Mouse (Mus musculus): Measurements from ENCODE around the gene Mybpc2. TPM values are rescaled to one million over a fixed set of nuclear protein-coding genes. Genes with fewer than 3 reads are reported as not detected.

Gene Mybpc2
- polyA plus RNA-seq, 1 experiment, result 6.4 TPM

- no peaks in the 10 kb centered on the region; the same call in 1 of the 2 replicates for H3K36me3 ChIP-seq (ENCODE audit: control insufficient read depth, insufficient read depth, low read length)
- H3K27me3 ChIP-seq (replicated peaks; ENCODE audit: control insufficient read depth, insufficient read depth, low read length), result no peaks in the 10 kb centered on the region
- H3K4me1 ChIP-seq (ENCODE audit: control insufficient read depth, insufficient read depth, low read length), result peaks cover 10% of the 10 kb centered on the region
- 92% methylated on average over 12 of the region's 12 CpGs for WGBS
- no peak for DNase-seq
- TF ChIP-seq CTCF (conservative IDR thresholded peaks at IDR 0.05; ENCODE audit: insufficient read depth, insufficient read length, low read depth, low read length), result no peak
- no peak for TF ChIP-seq POLR2A (IDR thresholded peaks at IDR 0.05; ENCODE audit: low read depth, low read length)
- H3K4me3 ChIP-seq (ENCODE audit: insufficient read depth, low read depth, low read length), result no peak overlapping the region
- no peak overlapping the region for H3K27ac ChIP-seq (ENCODE audit: insufficient read depth, low read depth, low read length)
These were observed 29.8 kb downstream of the Mybpc2 start for GRCm38 (mm10) chr7:44494681-44495080.

GRCm38 (mm10) chr7:44492166-44492826 is 32.2 kb downstream of the Mybpc2 start:
- Histone ChIP-seq H3K36me3 (ENCODE audit: control insufficient read depth, insufficient read depth, low read length) (no peaks in the 10 kb centered on the region; the same call in 1 of the 2 replicates), H3K27me3 (replicated peaks; ENCODE audit: control insufficient read depth, insufficient read depth, low read length) (no peaks in the 10 kb centered on the region), H3K27ac (ENCODE audit: insufficient read depth, low read depth, low read length) (no peak overlapping the region), H3K4me3 (ENCODE audit: insufficient read depth, low read depth, low read length) (no peak overlapping the region), H3K4me1 (ENCODE audit: control insufficient read depth, insufficient read depth, low read length) (peaks cover 10% of the 10 kb centered on the region)
- DNase-seq, result no peak
- 92% methylated on average over 21 of the region's 21 CpGs for WGBS
- TF ChIP-seq CTCF (conservative IDR thresholded peaks at IDR 0.05; ENCODE audit: insufficient read depth, insufficient read length, low read depth, low read length), result no peak
- no peak for TF ChIP-seq POLR2A (IDR thresholded peaks at IDR 0.05; ENCODE audit: low read depth, low read length)

- no peak for DNase-seq
- Histone ChIP-seq H3K27ac (ENCODE audit: insufficient read depth, low read depth, low read length) (no peak overlapping the region), H3K4me1 (ENCODE audit: control insufficient read depth, insufficient read depth, low read length) (peaks cover 10% of the 10 kb centered on the region), H3K36me3 (ENCODE audit: control insufficient read depth, insufficient read depth, low read length) (no peaks in the 10 kb centered on the region; the same call in 1 of the 2 replicates), H3K4me3 (ENCODE audit: insufficient read depth, low read depth, low read length) (no peak overlapping the region), H3K27me3 (replicated peaks; ENCODE audit: control insufficient read depth, insufficient read depth, low read length) (no peaks in the 10 kb centered on the region)
- TF ChIP-seq CTCF (conservative IDR thresholded peaks at IDR 0.05; ENCODE audit: insufficient read depth, insufficient read length, low read depth, low read length) (no peak), POLR2A (IDR thresholded peaks at IDR 0.05; ENCODE audit: low read depth, low read length) (no peak)
- 97% methylated on average over 5 of the region's 5 CpGs for WGBS
These were observed 33.1 kb downstream of the Mybpc2 start for GRCm38 (mm10) chr7:44491391-44491790.

GRCm38 (mm10) chr7:44490281-44490680 is 34.2 kb downstream of the Mybpc2 start:
- no peak overlapping the region for H3K27ac ChIP-seq (ENCODE audit: insufficient read depth, low read depth, low read length)
- no peak overlapping the region for H3K4me3 ChIP-seq (ENCODE audit: insufficient read depth, low read depth, low read length)
- no peak for DNase-seq
- WGBS, result 88% methylated on average over 4 of the region's 4 CpGs
- H3K4me1 ChIP-seq (ENCODE audit: control insufficient read depth, insufficient read depth, low read length), result peaks cover 4% of the 10 kb centered on the region; the same call in 1 of the 2 replicates
- H3K36me3 ChIP-seq (ENCODE audit: control insufficient read depth, insufficient read depth, low read length), result no peaks in the 10 kb centered on the region; the same call in 1 of the 2 replicates
- TF ChIP-seq POLR2A (IDR thresholded peaks at IDR 0.05; ENCODE audit: low read depth, low read length) (no peak), CTCF (conservative IDR thresholded peaks at IDR 0.05; ENCODE audit: insufficient read depth, insufficient read length, low read depth, low read length) (no peak)
- no peaks in the 10 kb centered on the region for H3K27me3 ChIP-seq (replicated peaks; ENCODE audit: control insufficient read depth, insufficient read depth, low read length)

- H3K4me3 ChIP-seq (ENCODE audit: insufficient read depth, low read depth, low read length), result no peak overlapping the region
- WGBS, result 88% methylated on average over 8 of the region's 8 CpGs
- H3K4me1 ChIP-seq (ENCODE audit: control insufficient read depth, insufficient read depth, low read length), result no peaks in the 10 kb centered on the region
- no peak overlapping the region for H3K27ac ChIP-seq (ENCODE audit: insufficient read depth, low read depth, low read length)
- H3K36me3 ChIP-seq (ENCODE audit: control insufficient read depth, insufficient read depth, low read length), result no peaks in the 10 kb centered on the region; the same call in 1 of the 2 replicates
- TF ChIP-seq CTCF (conservative IDR thresholded peaks at IDR 0.05; ENCODE audit: insufficient read depth, insufficient read length, low read depth, low read length) (no peak), POLR2A (IDR thresholded peaks at IDR 0.05; ENCODE audit: low read depth, low read length) (no peak)
- DNase-seq, result no peak
- no peaks in the 10 kb centered on the region for H3K27me3 ChIP-seq (replicated peaks; ENCODE audit: control insufficient read depth, insufficient read depth, low read length)
These were observed 35.9 kb downstream of the Mybpc2 start for GRCm38 (mm10) chr7:44488545-44488944.

- WGBS, result 92% methylated on average over 7 of the region's 7 CpGs
- H3K27ac ChIP-seq (ENCODE audit: insufficient read depth, low read depth, low read length), result no peak overlapping the region
- no peak for DNase-seq
- no peaks in the 10 kb centered on the region; the same call in 1 of the 2 replicates for H3K36me3 ChIP-seq (ENCODE audit: control insufficient read depth, insufficient read depth, low read length)
- H3K4me3 ChIP-seq (ENCODE audit: insufficient read depth, low read depth, low read length), result no peak overlapping the region
- no peaks in the 10 kb centered on the region for H3K4me1 ChIP-seq (ENCODE audit: control insufficient read depth, insufficient read depth, low read length)
- no peak for TF ChIP-seq CTCF (conservative IDR thresholded peaks at IDR 0.05; ENCODE audit: insufficient read depth, insufficient read length, low read depth, low read length)
- TF ChIP-seq POLR2A (IDR thresholded peaks at IDR 0.05; ENCODE audit: low read depth, low read length), result no peak
- H3K27me3 ChIP-seq (replicated peaks; ENCODE audit: control insufficient read depth, insufficient read depth, low read length), result no peaks in the 10 kb centered on the region
These were observed 36.5 kb downstream of the Mybpc2 start for GRCm38 (mm10) chr7:44487936-44488335.

GRCm38 (mm10) chr7:44486927-44487575 is 37.4 kb downstream of the Mybpc2 start:
- Histone ChIP-seq H3K36me3 (ENCODE audit: control insufficient read depth, insufficient read depth, low read length) (no peaks in the 10 kb centered on the region; the same call in 1 of the 2 replicates), H3K27me3 (replicated peaks; ENCODE audit: control insufficient read depth, insufficient read depth, low read length) (no peaks in the 10 kb centered on the region), H3K4me1 (ENCODE audit: control insufficient read depth, insufficient read depth, low read length) (no peaks in the 10 kb centered on the region), H3K27ac (ENCODE audit: insufficient read depth, low read depth, low read length) (no peak overlapping the region), H3K4me3 (ENCODE audit: insufficient read depth, low read depth, low read length) (no peak overlapping the region)
- DNase-seq, result no peak
- WGBS, result 58% methylated on average over 13 of the region's 13 CpGs
- no peak for TF ChIP-seq CTCF (conservative IDR thresholded peaks at IDR 0.05; ENCODE audit: insufficient read depth, insufficient read length, low read depth, low read length)
- TF ChIP-seq POLR2A (IDR thresholded peaks at IDR 0.05; ENCODE audit: low read depth, low read length), result no peak

Measured in kidney, adult 2 months (tissue).